Comparison of ENCODE assay signal across 8 mouse cellular contexts in genomic region chr11:51763213-51763907, GRCm38 (mm10). TPM values are rescaled to one million over a fixed set of nuclear protein-coding genes. Genes with fewer than 3 reads are reported as not detected.
A peak's percentile ranks its signal among the peaks of the same experiment; 100 is the strongest.
DNase-seq lines count a peak whose midpoint lies in the region; ATAC-seq and TF ChIP-seq lines count a peak whose summit lies in the region.

Gene Sec24a (minus strand): TSS chr11:51763634.
Gene Sar1b (plus strand): TSS chr11:51763687.

- DNase-seq in kidney, postnatal 0 days (ENCODE audit: low spot score), result peak; percentile 94
- peak; percentile 80 for DNase-seq in liver, embryonic 11.5 days (ENCODE audit: low spot score)
- peak; percentile 83 to 94 for DNase-seq in spleen, postnatal 4 days (ENCODE audit: low spot score in 2 of 2)

- H3ac ChIP-seq in myocyte (ENCODE audit: control insufficient read depth, insufficient read length), result peak within 1 kb of the TSS; percentile 49

- WGBS in heart, embryonic 12.5 days, result 2% methylated on average over 30 of the region's 30 CpGs
- WGBS in kidney, postnatal 0 days, result 1% methylated on average over 30 of the region's 30 CpGs
- WGBS in liver, embryonic 11.5 days, result 2% methylated on average over 30 of the region's 30 CpGs

- H3K79me2 ChIP-seq in myocyte (ENCODE audit: control insufficient read depth, insufficient read depth), result peaks cover 49% of the 10 kb centered on the region

- H3K4me2 ChIP-seq in heart, embryonic 12.5 days, result peak within 1 kb of the TSS; percentile 99
- peak within 1 kb of the TSS; percentile 96 for H3K4me2 ChIP-seq in kidney, postnatal 0 days (ENCODE audit: low read length)
- peak within 1 kb of the TSS; percentile 69 for H3K4me2 ChIP-seq in liver, embryonic 11.5 days
- H3K4me2 ChIP-seq in myocyte (ENCODE audit: low read depth), result peak within 1 kb of the TSS; percentile 98

- TF ChIP-seq POLR2A in myocyte (IDR thresholded peaks at IDR 0.05; ENCODE audit: insufficient read length, low read depth), result peak; percentile 95

- H3K36me3 ChIP-seq in heart, embryonic 12.5 days, result no peaks in the 10 kb centered on the region
- H3K36me3 ChIP-seq in kidney, postnatal 0 days (ENCODE audit: insufficient read depth, low read length), result no peaks in the 10 kb centered on the region
- no peaks in the 10 kb centered on the region for H3K36me3 ChIP-seq in liver, embryonic 11.5 days (ENCODE audit: control insufficient read depth, insufficient read depth, low read length)
- H3K36me3 ChIP-seq in myocyte (ENCODE audit: control insufficient read depth, insufficient read depth), result no peaks in the 10 kb centered on the region

- ATAC-seq in CD4-positive, CD25-positive, alpha-beta regulatory T cell, adult 4 months, result peak; percentile 92
- peak; percentile 97 for ATAC-seq in erythroid progenitor cell, adult 5-6 weeks (replicated peaks; ENCODE audit: low FRiP score, poor library complexity, severe bottlenecking)
- peak; percentile 91 for ATAC-seq in heart, embryonic 12.5 days (ENCODE audit: insufficient number of reproducible peaks, low FRiP score)
- ATAC-seq in kidney, postnatal 0 days (replicated peaks; ENCODE audit: low FRiP score, low read depth), result peak; percentile 93
- peak; percentile 91 for ATAC-seq in liver, embryonic 11.5 days (replicated peaks; ENCODE audit: low FRiP score)

- H3K4me3 ChIP-seq in brown adipose tissue, adult 24 weeks (ENCODE audit: insufficient read depth, low read depth, low read length), result peak within 1 kb of the TSS; percentile 89
- H3K4me3 ChIP-seq in heart, embryonic 12.5 days, result peak within 1 kb of the TSS; percentile 99
- H3K4me3 ChIP-seq in kidney, postnatal 0 days (replicated peaks; ENCODE audit: low read depth, low read length), result peak within 1 kb of the TSS; percentile 98
- H3K4me3 ChIP-seq in liver, embryonic 11.5 days (ENCODE audit: low read depth, low read length), result peak within 1 kb of the TSS; percentile 96
- H3K4me3 ChIP-seq in myocyte, result peak within 1 kb of the TSS; percentile 96

- peaks cover 12% of the 10 kb centered on the region; the same call in 1 of the 2 replicates for H3K4me1 ChIP-seq in brown adipose tissue, adult 24 weeks (ENCODE audit: control insufficient read depth, insufficient read depth, insufficient read length, low read length)
- H3K4me1 ChIP-seq in heart, embryonic 12.5 days (replicated peaks), result peaks cover 10% of the 10 kb centered on the region
- H3K4me1 ChIP-seq in kidney, postnatal 0 days (replicated peaks; ENCODE audit: insufficient read depth, low read length), result no peaks in the 10 kb centered on the region
- peaks cover 19% of the 10 kb centered on the region for H3K4me1 ChIP-seq in liver, embryonic 11.5 days (replicated peaks; ENCODE audit: control insufficient read depth, insufficient read depth, low read length)

- H3K27ac ChIP-seq in brown adipose tissue, adult 24 weeks (replicated peaks; ENCODE audit: low read depth, low read length), result peak within 1 kb of the TSS; percentile 67
- H3K27ac ChIP-seq in heart, embryonic 12.5 days (ENCODE audit: poor library complexity, severe bottlenecking), result no peak within 1 kb of the TSS
- peak within 1 kb of the TSS; percentile 63 for H3K27ac ChIP-seq in kidney, postnatal 0 days
- H3K27ac ChIP-seq in liver, embryonic 11.5 days (ENCODE audit: low read depth, low read length), result peak within 1 kb of the TSS; percentile 41

- H3K9ac ChIP-seq in heart, embryonic 12.5 days, result peak within 1 kb of the TSS; percentile 97
- peak within 1 kb of the TSS; percentile 85 for H3K9ac ChIP-seq in kidney, postnatal 0 days (ENCODE audit: low read depth, low read length)
- H3K9ac ChIP-seq in liver, embryonic 11.5 days (ENCODE audit: low read depth, low read length), result peak within 1 kb of the TSS; percentile 85

- no peaks in the 10 kb centered on the region for H3K9me3 ChIP-seq in heart, embryonic 12.5 days (replicated peaks)
- H3K9me3 ChIP-seq in kidney, postnatal 0 days (replicated peaks; ENCODE audit: low read length), result no peaks in the 10 kb centered on the region
- no peaks in the 10 kb centered on the region for H3K9me3 ChIP-seq in liver, embryonic 11.5 days (ENCODE audit: control insufficient read depth, low read length)

- 0 out of 2 replicates have a peak, but pooled peaks cover 4% of the 10 kb centered on the region for H3K27me3 ChIP-seq in heart, embryonic 12.5 days (replicated peaks)
- H3K27me3 ChIP-seq in kidney, postnatal 0 days (ENCODE audit: insufficient read depth, low read length), result no peaks in the 10 kb centered on the region
- H3K27me3 ChIP-seq in liver, embryonic 11.5 days (replicated peaks; ENCODE audit: control insufficient read depth, insufficient read depth, low read length), result no peaks in the 10 kb centered on the region
- H3K27me3 ChIP-seq in myocyte (ENCODE audit: control insufficient read depth, insufficient read depth, insufficient read length), result no peaks in the 10 kb centered on the region

- TF ChIP-seq CTCF in kidney, postnatal 0 days (IDR thresholded peaks at IDR 0.05; ENCODE audit: low read depth), result peak; percentile 50; the same call in 1 of the 2 replicates

TF ChIP-seq in myocyte, 11 proteins besides CTCF, POLR2A, EP300 and RAD21:
- TF ChIP-seq REST (IDR thresholded peaks at IDR 0.05; ENCODE audit: insufficient read depth, insufficient read length) (peak; percentile 6), MYOD1 (IDR thresholded peaks at IDR 0.05; ENCODE audit: control insufficient read depth in 1 of 3, insufficient read length in 2 of 3, low read depth in 2 of 3) (peak in 2 of 3 experiments; percentile 35 to 53), MYOG (IDR thresholded peaks at IDR 0.05; ENCODE audit: control insufficient read depth in 1 of 3, insufficient read depth in 1 of 3, insufficient read length in 2 of 3, low read depth in 2 of 3) (peak in 2 of 3 experiments; percentile 30 to 76), SRF (IDR thresholded peaks at IDR 0.05; ENCODE audit: control insufficient read depth, insufficient read length, low read depth) (no peak), CEBPB (IDR thresholded peaks at IDR 0.05; ENCODE audit: insufficient read depth, poor library complexity, severe bottlenecking) (no peak), USF1 (IDR thresholded peaks at IDR 0.05; ENCODE audit: low read depth) (no peak), E2F4 (IDR thresholded peaks at IDR 0.05; ENCODE audit: insufficient read depth) (no peak), TCF3 (IDR thresholded peaks at IDR 0.05; ENCODE audit: insufficient read length, low read depth) (no peak), POLR2AphosphoS2 (IDR thresholded peaks at IDR 0.05; ENCODE audit: insufficient read length, low read depth) (peak; percentile 99), TCF12 (IDR thresholded peaks at IDR 0.05; ENCODE audit: insufficient read depth, poor library complexity, severe bottlenecking) (no peak), MAX (IDR thresholded peaks at IDR 0.05; ENCODE audit: low read depth) (no peak)

RNA-seq across cellular contexts. Expression of gene Sec24a, which starts in this region (rescaled TPM):
- polyA plus RNA-seq in CD4-positive, CD25-positive, alpha-beta regulatory T cell, adult 4 months (2017; shearing (Covaris generic)), result 10 to 100 TPM; 18.2 to 27.0 TPM
- polyA plus RNA-seq in brown adipose tissue, adult 24 weeks (2012; ENCODE audit: insufficient read depth, insufficient read length, missing spikeins), result 8.8 and 12.5 TPM in 2 replicates
- 4.7 and 11.7 TPM in 2 replicates for total RNA-seq in erythroid progenitor cell, adult 5-6 weeks (2015; ENCODE audit: low replicate concordance)
- 2.2 and 2.5 TPM in 2 replicates for total RNA-seq in erythroid progenitor cell, adult 5-6 weeks (2017; ENCODE audit: low replicate concordance)
- polyA plus RNA-seq in heart, embryonic 12.5 days (2016; fragmentation: Nextera tagmentation; extraction: Ambion mirVana), result 14.6 and 15.2 TPM in 2 replicates
- polyA plus RNA-seq in kidney, postnatal 0 days (2015; fragmentation: Nextera tagmentation; extraction: Ambion mirVana), result 10.6 and 10.9 TPM in 2 replicates
- 16.8 and 18.1 TPM in 2 replicates for polyA plus RNA-seq in liver, embryonic 11.5 days (2014; fragmentation: Nextera tagmentation; extraction: Ambion mirVana)
- 6.9 TPM for polyA plus RNA-seq in myocyte (2012; fragmentation: generic; extraction: Trizol)

RNA-seq across cellular contexts. Expression of gene Sar1b, which starts in this region (rescaled TPM):
- polyA plus RNA-seq in CD4-positive, CD25-positive, alpha-beta regulatory T cell, adult 4 months (2017; shearing (Covaris generic)), result 100 to 1,000 TPM; 128 to 129 TPM
- 158 and 181 TPM in 2 replicates for polyA plus RNA-seq in brown adipose tissue, adult 24 weeks (2012; ENCODE audit: insufficient read depth, insufficient read length, missing spikeins)
- total RNA-seq in erythroid progenitor cell, adult 5-6 weeks (2015; ENCODE audit: low replicate concordance), result 32.7 and 43.2 TPM in 2 replicates
- 12.3 and 12.7 TPM in 2 replicates for total RNA-seq in erythroid progenitor cell, adult 5-6 weeks (2017; ENCODE audit: low replicate concordance)
- 123 and 127 TPM in 2 replicates for polyA plus RNA-seq in heart, embryonic 12.5 days (2016; fragmentation: Nextera tagmentation; extraction: Ambion mirVana)
- 154 and 156 TPM in 2 replicates for polyA plus RNA-seq in kidney, postnatal 0 days (2015; fragmentation: Nextera tagmentation; extraction: Ambion mirVana)
- polyA plus RNA-seq in liver, embryonic 11.5 days (2014; fragmentation: Nextera tagmentation; extraction: Ambion mirVana), result 110 and 122 TPM in 2 replicates
- polyA plus RNA-seq in myocyte (2012; fragmentation: generic; extraction: Trizol), result 61.7 TPM
